Mouse (Mus musculus) CH12F3 (cell line): ENCODE measurements around the gene Dkk1.
"Not testable (repeated sequence)": the region's sequence is repeated elsewhere in the genome, so short reads cannot be mapped to it uniquely, and the experiment has no call there.

Experiments used
- in situ Hi-C: fragments of 300-500 bp; cut with MboI; formaldehyde crosslinking; loops from 2 replicates; pipeline ENCODE4 v1.14.3; 2020; ENCODE audit warnings: low sequenced_read_pairs

Dkk1 gene

GRCm38 (mm10) chr19:30549044-30549853 lies at the start of gene Dkk1:
TSS of gene Dkk1 (minus strand) at chr19:30549665.
- in situ Hi-C loops = no loop called here

DNA sequence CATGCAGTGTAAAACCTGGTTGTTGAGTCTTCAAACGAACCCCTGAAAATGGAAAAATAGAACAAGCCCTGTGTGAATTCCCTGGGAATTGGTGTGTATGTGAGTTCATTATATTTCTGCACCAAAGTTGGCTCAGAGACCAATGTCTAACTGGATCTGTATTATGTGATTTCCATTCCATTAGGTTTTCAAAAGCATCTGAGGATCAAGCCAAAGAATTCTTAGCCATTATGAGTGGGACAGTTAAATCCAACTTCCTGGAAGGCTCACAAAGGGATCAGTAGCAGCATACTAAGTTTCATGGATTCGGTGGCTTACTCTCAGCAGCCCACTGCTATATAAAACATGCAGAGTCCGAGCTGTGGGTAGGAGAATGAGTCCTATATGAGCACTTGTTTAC lies 36.9 kb upstream of the Dkk1 start:
- in situ Hi-C loops = no loop called here

DNA sequence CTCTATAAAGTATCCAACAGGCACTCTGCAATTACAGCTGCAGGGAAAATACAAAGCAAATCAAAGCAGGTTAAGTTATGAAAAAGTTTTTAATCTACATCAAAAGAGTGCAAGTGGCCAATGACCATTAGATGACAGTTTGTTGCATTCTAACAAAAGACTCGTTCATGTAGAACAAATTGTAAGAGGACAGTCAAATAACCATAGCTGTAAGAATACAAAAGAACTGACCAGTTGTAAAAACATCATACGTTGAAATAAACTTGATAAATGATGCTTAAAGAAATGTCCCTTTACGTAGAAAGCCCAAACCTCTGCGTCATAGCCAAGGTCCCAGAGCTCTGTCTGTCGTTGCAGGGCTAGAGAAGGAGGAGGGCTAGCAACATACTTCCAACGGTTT lies 15.1 kb upstream of the Dkk1 start:
- in situ Hi-C loops = no loop called here

DNA sequence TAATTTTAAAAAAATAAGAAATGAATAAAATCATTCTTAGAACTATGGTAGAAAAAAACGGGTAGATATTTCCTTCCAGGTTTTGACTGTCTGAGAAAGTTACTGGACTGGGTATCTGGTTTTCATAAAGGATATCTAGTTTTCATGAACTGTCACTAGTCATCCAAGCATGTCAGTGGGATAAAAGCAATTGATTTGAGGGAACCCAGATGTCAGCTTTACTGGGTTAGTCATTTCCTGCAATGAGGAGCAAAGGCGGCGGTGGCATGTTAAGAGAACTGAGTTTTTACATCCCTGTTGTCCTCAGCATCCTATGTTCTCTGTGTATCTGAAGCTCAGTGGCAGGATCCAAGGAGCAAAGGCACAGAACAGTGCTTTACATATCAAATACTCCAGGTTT lies 14.4 kb upstream of the Dkk1 start:
- in situ Hi-C loops = no loop called here

DNA sequence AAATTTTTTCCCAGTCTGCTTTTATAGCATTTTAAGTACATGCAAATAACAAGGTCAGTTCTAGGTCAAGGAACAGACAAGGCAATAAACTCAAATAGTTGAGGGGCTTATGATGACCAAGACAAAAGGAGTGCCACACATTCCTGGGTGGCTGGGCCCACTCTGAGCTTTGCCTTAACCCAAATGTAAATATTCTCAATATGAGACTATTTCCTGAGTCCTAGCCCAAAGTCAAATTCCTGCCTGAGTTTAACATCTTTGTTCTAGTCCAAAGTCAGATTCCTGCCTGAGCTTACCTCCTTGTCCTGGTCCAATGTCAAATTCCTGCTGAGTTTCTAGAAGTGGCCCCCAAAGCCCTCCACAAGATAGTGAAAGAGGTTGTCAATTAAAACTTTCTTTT lies 8.6 kb upstream of the Dkk1 start:
- in situ Hi-C loops = no loop called here

GRCm38 (mm10) chr19:30554467-30554881 lies 5.0 kb upstream of the Dkk1 start:
- in situ Hi-C loops = no loop called here

GRCm38 (mm10) chr19:30553740-30554139 lies 4.3 kb upstream of the Dkk1 start:
- in situ Hi-C loops = no loop called here

- in situ Hi-C loops = no loop called here
Observed at GRCm38 (mm10) chr19:30552260-30552659, 2.8 kb upstream of the Dkk1 start.

GRCm38 (mm10) chr19:30549854-30550647 lies 586 bp upstream of the Dkk1 start:
- in situ Hi-C loops = no loop called here

DNA sequence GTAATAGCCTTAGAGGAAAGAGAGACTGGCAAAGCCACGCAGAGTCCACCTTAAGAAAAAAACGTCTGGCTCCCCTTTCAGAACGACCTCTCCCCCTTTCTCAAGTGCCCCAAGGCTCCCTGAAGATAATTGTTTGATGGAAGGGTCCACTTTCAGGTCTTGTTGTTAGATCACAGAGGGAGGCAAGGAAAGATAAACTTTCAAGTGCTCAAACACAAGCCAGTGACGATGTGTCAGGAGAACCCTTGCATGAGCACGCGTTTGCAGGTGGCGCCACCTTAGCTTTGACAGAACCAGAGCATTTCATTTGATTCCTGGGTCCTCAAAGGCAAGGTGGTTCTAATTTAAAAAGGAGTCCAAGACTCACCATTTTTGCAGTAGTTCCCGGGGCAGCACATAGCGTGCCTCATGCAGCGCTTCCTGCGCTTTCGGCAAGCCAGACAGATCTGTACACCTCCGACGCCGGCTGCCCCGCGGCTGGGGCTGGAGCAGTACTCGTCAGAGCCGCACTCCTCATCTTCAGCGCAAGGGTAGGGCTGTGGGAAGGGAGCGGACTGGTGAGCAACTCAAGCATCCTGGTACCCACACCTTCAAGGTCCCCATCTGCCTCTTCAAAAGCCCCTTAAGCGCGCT lies 938 bp downstream of the Dkk1 start:
- in situ Hi-C loops = no loop called here

DNA sequence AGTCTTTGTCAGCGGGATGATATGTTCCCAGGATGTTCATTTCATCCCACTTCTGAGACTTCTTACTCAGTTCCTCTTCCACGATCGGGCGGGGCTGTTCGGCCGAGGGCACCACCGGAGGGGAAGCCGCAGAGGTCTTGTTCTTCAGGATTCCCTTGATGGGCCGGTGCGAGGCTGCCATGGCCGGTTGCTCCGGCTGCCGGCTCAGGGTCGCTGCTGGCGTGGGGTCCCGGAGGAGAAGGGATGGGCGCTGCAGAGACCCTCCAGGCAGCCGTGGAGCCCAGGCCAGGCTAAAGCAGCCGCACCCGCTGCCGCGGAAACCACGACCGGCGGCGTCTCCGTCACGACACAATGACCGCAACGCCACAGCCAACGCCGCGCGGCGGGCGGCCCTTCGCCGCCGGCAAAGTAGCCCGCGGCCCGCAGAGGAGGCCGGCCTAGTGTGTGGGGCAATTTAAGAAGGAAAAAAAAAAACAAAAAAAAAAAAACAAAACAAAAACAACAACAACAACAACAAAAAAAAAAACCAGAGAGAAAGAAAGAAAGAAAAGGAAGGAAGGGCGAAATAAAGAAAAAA lies 10.0 kb downstream of the Dkk1 start:
- in situ Hi-C loops = not testable (repeated sequence)

- in situ Hi-C loops = no loop called here
Observed at GRCm38 (mm10) chr19:30516771-30517170, 32.7 kb downstream of the Dkk1 start.

DNA sequence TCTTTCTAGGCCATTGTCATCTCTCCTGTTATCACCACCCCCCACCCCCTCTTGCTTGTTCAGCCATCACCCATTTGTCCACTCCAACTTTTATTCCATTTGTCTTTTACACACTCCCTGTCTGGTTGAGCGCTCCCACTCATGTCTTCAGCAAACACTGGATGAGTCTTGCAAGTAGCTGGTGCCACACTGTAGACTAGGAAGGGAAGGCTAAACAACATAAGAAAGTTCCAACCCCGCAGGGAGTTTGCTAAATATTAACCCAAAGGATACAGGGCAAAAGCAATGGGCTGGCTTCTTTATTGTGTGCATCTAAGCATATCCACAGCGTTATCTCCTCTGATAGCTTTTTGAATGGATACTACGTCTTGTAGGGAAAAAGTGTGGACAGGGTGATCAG lies 39.0 kb downstream of the Dkk1 start:
- in situ Hi-C loops = no loop called here

DNA sequence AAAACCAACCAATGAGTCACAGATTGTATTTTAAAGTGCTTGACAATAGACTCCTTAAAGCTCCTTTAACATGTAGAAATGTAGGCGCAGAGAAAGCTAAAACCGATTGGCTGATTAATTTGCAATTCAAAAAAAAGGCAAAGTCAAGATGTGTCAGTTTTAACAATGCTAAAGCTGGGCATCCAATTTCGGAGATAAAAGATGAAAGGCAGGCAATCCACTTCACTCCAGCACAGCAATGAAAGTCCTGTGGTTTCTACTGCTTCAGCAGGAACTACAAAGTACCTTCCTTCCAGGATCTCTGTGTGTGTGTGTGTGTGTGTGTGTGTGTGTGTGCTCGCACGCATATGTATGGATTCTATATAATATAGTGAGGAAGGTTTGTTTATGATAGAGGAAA lies 44.0 kb downstream of the Dkk1 start:
- in situ Hi-C loops = no loop called here
